Mouse (Mus musculus): Measurements from ENCODE around the gene Pou3f3. TPM values are rescaled to one million over a fixed set of nuclear protein-coding genes. Genes with fewer than 3 reads are reported as not detected.
A peak's percentile ranks its signal among the peaks of the same experiment; 100 is the strongest.

The Pou3f3 gene
- polyA plus RNA-seq, 1 experiment from 2014 or later = 0.28 TPM

DNA sequence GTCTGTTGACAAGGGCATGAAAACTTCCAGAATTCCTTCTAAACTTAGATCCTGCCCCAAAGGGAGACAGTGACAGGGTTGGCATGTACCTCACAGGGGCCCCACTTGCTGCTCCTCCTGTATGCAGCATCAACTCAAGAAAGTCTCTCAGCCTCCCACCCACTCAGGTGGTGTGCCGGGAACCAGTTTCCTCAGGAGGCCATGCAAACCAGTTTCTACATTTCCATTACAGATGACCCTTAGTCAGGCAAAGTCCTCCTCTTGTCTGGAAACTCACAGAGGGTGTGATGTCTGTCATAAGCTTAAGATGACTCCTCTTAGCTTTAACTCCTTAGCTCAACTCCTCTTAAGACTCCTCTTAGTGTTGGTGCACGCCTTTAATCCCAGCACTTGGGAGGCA is 29.3 kb downstream of the Pou3f3 start:
- Histone ChIP-seq H3K4me3 (ENCODE audit: low read depth, low read length) (no peak overlapping the region), H3K27ac (ENCODE audit: low read depth) (no peak overlapping the region), H3K36me3 (ENCODE audit: control insufficient read depth, insufficient read depth, low read length) (no peaks in the 10 kb centered on the region), H3K4me1 (replicated peaks; ENCODE audit: control insufficient read depth, insufficient read depth, low read length) (no peaks in the 10 kb centered on the region), H3K9me3 (ENCODE audit: control insufficient read depth, low read length) (no peaks in the 10 kb centered on the region), H3K4me2 (ENCODE audit: low read length) (no peak overlapping the region), H3K9ac (ENCODE audit: low read length) (no peak overlapping the region), H3K27me3 (replicated peaks; ENCODE audit: control insufficient read depth, insufficient read depth, low read length) (no peaks in the 10 kb centered on the region)
- ATAC-seq (replicated peaks; ENCODE audit: low FRiP score, low TSS enrichment, low read depth) = no peak
- no peak for DNase-seq (ENCODE audit: low spot score)
- 85% methylated on average over 2 of the region's 2 CpGs for WGBS

GRCm38 (mm10) chr1:42727161-42727560 is 31.6 kb downstream of the Pou3f3 start:
- Histone ChIP-seq H3K4me1 (replicated peaks; ENCODE audit: control insufficient read depth, insufficient read depth, low read length) (no peaks in the 10 kb centered on the region), H3K27me3 (replicated peaks; ENCODE audit: control insufficient read depth, insufficient read depth, low read length) (no peaks in the 10 kb centered on the region), H3K27ac (ENCODE audit: low read depth) (no peak overlapping the region), H3K9ac (ENCODE audit: low read length) (no peak overlapping the region), H3K4me3 (ENCODE audit: low read depth, low read length) (no peak overlapping the region), H3K9me3 (ENCODE audit: control insufficient read depth, low read length) (no peaks in the 10 kb centered on the region), H3K36me3 (ENCODE audit: control insufficient read depth, insufficient read depth, low read length) (no peaks in the 10 kb centered on the region), H3K4me2 (ENCODE audit: low read length) (no peak overlapping the region)
- ATAC-seq (replicated peaks; ENCODE audit: low FRiP score, low TSS enrichment, low read depth) = no peak
- DNase-seq (ENCODE audit: low spot score) = no peak
- WGBS = 76% methylated on average over 5 of the region's 5 CpGs

- ATAC-seq (replicated peaks; ENCODE audit: low FRiP score, low TSS enrichment, low read depth) (no peak), DNase-seq (ENCODE audit: low spot score) (no peak)
- WGBS = 76% methylated on average over 7 of the region's 7 CpGs
- Histone ChIP-seq H3K9me3 (ENCODE audit: control insufficient read depth, low read length) (no peaks in the 10 kb centered on the region), H3K4me2 (ENCODE audit: low read length) (no peak overlapping the region), H3K9ac (ENCODE audit: low read length) (no peak overlapping the region), H3K27me3 (replicated peaks; ENCODE audit: control insufficient read depth, insufficient read depth, low read length) (no peaks in the 10 kb centered on the region), H3K36me3 (ENCODE audit: control insufficient read depth, insufficient read depth, low read length) (no peaks in the 10 kb centered on the region), H3K4me3 (ENCODE audit: low read depth, low read length) (no peak overlapping the region), H3K4me1 (replicated peaks; ENCODE audit: control insufficient read depth, insufficient read depth, low read length) (no peaks in the 10 kb centered on the region), H3K27ac (ENCODE audit: low read depth) (no peak overlapping the region)
These were observed 32.1 kb downstream of the Pou3f3 start for GRCm38 (mm10) chr1:42727676-42728075.

GRCm38 (mm10) chr1:42741383-42742241 is 46.0 kb downstream of the Pou3f3 start:
- 63% methylated on average over 16 of the region's 16 CpGs for WGBS
- ATAC-seq (replicated peaks; ENCODE audit: low FRiP score, low TSS enrichment, low read depth) = 0 out of 2 replicates have a peak, but pooled peaks have one; percentile 58

GRCm38 (mm10) chr1:42742242-42742560 is 46.6 kb downstream of the Pou3f3 start:
- ATAC-seq (replicated peaks; ENCODE audit: low FRiP score, low TSS enrichment, low read depth) (no peak), DNase-seq (ENCODE audit: low spot score) (no peak)
- Histone ChIP-seq H3K27ac (ENCODE audit: low read depth) (no peak overlapping the region), H3K27me3 (replicated peaks; ENCODE audit: control insufficient read depth, insufficient read depth, low read length) (no peaks in the 10 kb centered on the region), H3K4me3 (ENCODE audit: low read depth, low read length) (no peak overlapping the region), H3K4me1 (replicated peaks; ENCODE audit: control insufficient read depth, insufficient read depth, low read length) (no peaks in the 10 kb centered on the region), H3K9me3 (ENCODE audit: control insufficient read depth, low read length) (peaks cover 3% of the 10 kb centered on the region; the same call in 1 of the 2 replicates), H3K9ac (ENCODE audit: low read length) (no peak overlapping the region), H3K4me2 (ENCODE audit: low read length) (no peak overlapping the region), H3K36me3 (ENCODE audit: control insufficient read depth, insufficient read depth, low read length) (no peaks in the 10 kb centered on the region)
- 71% methylated on average over 4 of the region's 4 CpGs for WGBS

More at GRCm38 (mm10) chr1:42741383-42742241, 46.0 kb downstream of the Pou3f3 start:
- H3K4me2 ChIP-seq (ENCODE audit: low read length) = no peak overlapping the region
- H3K27me3 ChIP-seq (replicated peaks; ENCODE audit: control insufficient read depth, insufficient read depth, low read length) = no peaks in the 10 kb centered on the region
- H3K9ac ChIP-seq (ENCODE audit: low read length) = no peak overlapping the region
- no peaks in the 10 kb centered on the region for H3K4me1 ChIP-seq (replicated peaks; ENCODE audit: control insufficient read depth, insufficient read depth, low read length)
- H3K9me3 ChIP-seq (ENCODE audit: control insufficient read depth, low read length) = peaks cover 3% of the 10 kb centered on the region; the same call in 1 of the 2 replicates
- no peak overlapping the region for H3K4me3 ChIP-seq (ENCODE audit: low read depth, low read length)
- DNase-seq (ENCODE audit: low spot score) = no peak
- no peaks in the 10 kb centered on the region for H3K36me3 ChIP-seq (ENCODE audit: control insufficient read depth, insufficient read depth, low read length)
- no peak overlapping the region for H3K27ac ChIP-seq (ENCODE audit: low read depth)

DNA sequence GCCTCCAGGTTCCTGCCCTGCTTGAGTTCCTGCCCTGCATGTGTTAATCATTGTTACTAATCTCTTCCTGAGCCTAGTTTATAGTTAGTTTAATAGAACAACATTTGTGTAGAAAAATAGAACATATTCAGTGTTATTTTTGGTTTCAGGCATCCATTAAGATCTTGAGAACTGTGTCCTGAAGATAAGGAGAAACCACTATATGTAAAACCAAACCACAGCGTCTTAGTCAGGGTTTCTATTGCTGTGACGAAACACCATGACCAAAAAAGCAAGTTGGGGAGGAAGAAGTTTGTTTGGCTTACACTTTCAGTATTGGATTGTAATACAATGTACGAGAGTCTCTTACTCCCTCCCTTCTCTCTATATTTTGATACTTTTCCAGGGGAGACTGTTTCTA is 49.5 kb downstream of the Pou3f3 start:
- H3K27ac ChIP-seq (ENCODE audit: low read depth) = no peak overlapping the region
- no peak for ATAC-seq (replicated peaks; ENCODE audit: low FRiP score, low TSS enrichment, low read depth)
- no peaks in the 10 kb centered on the region for H3K27me3 ChIP-seq (replicated peaks; ENCODE audit: control insufficient read depth, insufficient read depth, low read length)
- H3K36me3 ChIP-seq (ENCODE audit: control insufficient read depth, insufficient read depth, low read length) = no peaks in the 10 kb centered on the region
- no peak overlapping the region for H3K4me3 ChIP-seq (ENCODE audit: low read depth, low read length)
- 76% methylated on average over 3 of the region's 3 CpGs for WGBS
- DNase-seq (ENCODE audit: low spot score) = no peak
- H3K4me1 ChIP-seq (replicated peaks; ENCODE audit: control insufficient read depth, insufficient read depth, low read length) = no peaks in the 10 kb centered on the region
- no peak overlapping the region for H3K9ac ChIP-seq (ENCODE audit: low read length)
- no peak overlapping the region for H3K4me2 ChIP-seq (ENCODE audit: low read length)
- no peaks in the 10 kb centered on the region for H3K9me3 ChIP-seq (ENCODE audit: control insufficient read depth, low read length)

- no peaks in the 10 kb centered on the region for H3K4me1 ChIP-seq (replicated peaks; ENCODE audit: control insufficient read depth, insufficient read depth, low read length)
- no peak overlapping the region for H3K4me3 ChIP-seq (ENCODE audit: low read depth, low read length)
- 79% methylated on average over 6 of the region's 6 CpGs for WGBS
- no peak overlapping the region for H3K9ac ChIP-seq (ENCODE audit: low read length)
- DNase-seq (ENCODE audit: low spot score) (no peak), ATAC-seq (replicated peaks; ENCODE audit: low FRiP score, low TSS enrichment, low read depth) (no peak)
- H3K27ac ChIP-seq (ENCODE audit: low read depth) = no peak overlapping the region
- no peaks in the 10 kb centered on the region for H3K36me3 ChIP-seq (ENCODE audit: control insufficient read depth, insufficient read depth, low read length)
- H3K4me2 ChIP-seq (ENCODE audit: low read length) = no peak overlapping the region
- no peaks in the 10 kb centered on the region for H3K27me3 ChIP-seq (replicated peaks; ENCODE audit: control insufficient read depth, insufficient read depth, low read length)
- no peaks in the 10 kb centered on the region for H3K9me3 ChIP-seq (ENCODE audit: control insufficient read depth, low read length)
These were observed 54.1 kb downstream of the Pou3f3 start for GRCm38 (mm10) chr1:42749536-42750292.

Measured in intestine, embryonic 14.5 days (tissue).